Mouse (Mus musculus) adrenal gland, postnatal 4 days (tissue): ENCODE data around the gene Naalad2. TPM values are rescaled to one million over a fixed set of nuclear protein-coding genes. Genes with fewer than 3 reads are reported as not detected.
"Not testable (repeated sequence)": the region's sequence is repeated elsewhere in the genome, so short reads cannot be mapped to it uniquely, and the experiment has no call there.

Experiments
- DNase-seq, 2 experiments: peaks; one replicate each; pipeline ENCODE4 v3.0.0; 2021 to 2022; ENCODE audit warnings: low spot score in 2 of 2, mixed read lengths in 2 of 2
- long read RNA-seq, 2 experiments: library from polyadenylated mRNA; stranded (forward); transcript quantifications; one replicate each; pipeline ENCODE4 v2.0.0; 2021
- total RNA-seq, 2 experiments: library from RNA; stranded (reverse); gene quantifications; 2 replicates each; pipeline ENCODE4 v1.2.3; 2021

Gene Naalad2
- total RNA-seq = 1 to 10 TPM; 6.4 to 9.0 TPM
- long read RNA-seq, experiment 1, partial matches to known transcripts = 0 of 1 reads
- long read RNA-seq, experiment 1, other reads (novel, unspliced or antisense) = 0 of 1 reads
- long read RNA-seq, experiment 2, transcript Naalad2-204 (19 exons, 2,799 nt) = major isoform, 7 of 10 reads
- long read RNA-seq, experiment 2, partial matches to known transcripts = 0 of 10 reads
- long read RNA-seq, experiment 2, other reads (novel, unspliced or antisense) = 3 of 10 reads

- DNase-seq = not testable (repeated sequence)
These were observed at the start of gene Naalad2 for GRCm38 (mm10) chr9:18402895-18403294. Gene Naalad2 (minus strand): TSS chr9:18402995.

GRCm38 (mm10) chr9:18431687-18432086 lies 28.9 kb upstream of the Naalad2 start:
- no peak for DNase-seq

- DNase-seq = no peak
These were observed 27.6 kb upstream of the Naalad2 start, which contains the start of gene Mbd3l2 for GRCm38 (mm10) chr9:18430354-18430753. Gene Mbd3l2 (plus strand): TSS chr9:18430654.

DNA sequence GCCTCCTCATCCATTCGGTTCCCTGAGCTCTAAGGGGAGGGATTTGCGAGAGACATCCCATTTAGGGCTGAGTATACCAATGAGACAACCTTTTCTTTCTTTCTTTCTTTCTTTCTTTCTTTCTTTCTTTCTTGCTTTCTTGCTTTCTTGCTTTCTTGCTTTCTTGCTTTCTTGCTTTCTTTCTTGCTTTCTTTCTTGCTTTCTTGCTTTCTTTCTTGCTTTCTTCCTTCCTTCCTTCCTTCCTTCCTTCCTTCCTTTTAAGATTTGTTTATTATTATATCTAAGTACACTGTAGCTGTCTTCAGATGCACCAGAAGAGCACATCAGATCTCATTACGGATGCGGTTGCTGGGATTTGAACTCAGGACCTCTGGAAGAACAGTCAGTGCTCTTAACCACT lies 9.6 kb upstream of the Naalad2 start:
- not testable (repeated sequence) for DNase-seq

- no peak for DNase-seq
These were observed 1.3 kb upstream of the Naalad2 start, which contains the start of gene Ubtfl1 for GRCm38 (mm10) chr9:18404118-18404517. Gene Ubtfl1 (plus strand): TSS chr9:18404418.

- DNase-seq = no peak
These were observed 3.2 kb downstream of the Naalad2 start for GRCm38 (mm10) chr9:18399629-18400028.

DNA sequence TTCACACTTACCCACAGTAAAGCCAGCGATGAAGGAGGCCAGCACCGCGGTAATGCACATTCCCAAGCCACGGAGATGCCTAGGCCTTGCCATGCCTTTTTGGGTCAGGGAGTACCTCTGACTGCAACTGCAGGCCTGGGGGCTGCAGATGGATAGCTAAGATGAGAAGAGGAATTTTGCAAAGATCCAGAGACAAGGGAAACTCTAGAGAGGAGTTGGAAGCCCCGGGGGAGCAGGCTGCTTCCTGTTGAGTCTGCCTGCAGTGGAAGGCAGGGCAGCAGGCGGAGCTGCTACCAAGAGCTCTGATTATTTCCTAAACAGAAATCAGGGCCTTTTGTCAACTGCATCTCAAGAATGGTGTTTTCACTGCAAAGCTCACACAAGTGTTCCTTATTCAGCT lies 17.0 kb downstream of the Naalad2 start:
- DNase-seq = no peak

GRCm38 (mm10) chr9:18373026-18373425 lies 29.8 kb downstream of the Naalad2 start:
- DNase-seq = not testable (repeated sequence)

DNA sequence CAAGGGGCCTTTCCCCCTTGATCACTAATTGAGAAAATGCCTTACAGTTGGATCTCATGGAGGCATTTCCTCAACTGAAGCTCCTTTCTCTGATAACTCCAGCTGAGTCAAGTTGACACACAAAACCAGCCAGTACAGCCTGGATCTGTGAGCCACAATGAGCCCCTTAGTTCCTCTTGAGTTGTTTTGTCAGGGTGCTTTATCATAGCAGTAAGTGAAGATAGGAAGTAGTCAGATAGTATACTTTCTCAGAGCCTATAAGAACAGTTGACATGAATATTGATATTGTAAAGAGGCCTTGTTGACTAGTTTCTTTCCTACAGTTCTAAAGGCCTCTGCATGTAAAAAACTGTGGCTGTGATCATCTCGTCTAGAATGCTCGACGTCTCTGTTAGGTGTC lies 82.8 kb downstream of the Naalad2 start:
- DNase-seq = no peak

- no peak for DNase-seq
These were observed 104.5 kb downstream of the Naalad2 start for GRCm38 (mm10) chr9:18298301-18298700.

DNA sequence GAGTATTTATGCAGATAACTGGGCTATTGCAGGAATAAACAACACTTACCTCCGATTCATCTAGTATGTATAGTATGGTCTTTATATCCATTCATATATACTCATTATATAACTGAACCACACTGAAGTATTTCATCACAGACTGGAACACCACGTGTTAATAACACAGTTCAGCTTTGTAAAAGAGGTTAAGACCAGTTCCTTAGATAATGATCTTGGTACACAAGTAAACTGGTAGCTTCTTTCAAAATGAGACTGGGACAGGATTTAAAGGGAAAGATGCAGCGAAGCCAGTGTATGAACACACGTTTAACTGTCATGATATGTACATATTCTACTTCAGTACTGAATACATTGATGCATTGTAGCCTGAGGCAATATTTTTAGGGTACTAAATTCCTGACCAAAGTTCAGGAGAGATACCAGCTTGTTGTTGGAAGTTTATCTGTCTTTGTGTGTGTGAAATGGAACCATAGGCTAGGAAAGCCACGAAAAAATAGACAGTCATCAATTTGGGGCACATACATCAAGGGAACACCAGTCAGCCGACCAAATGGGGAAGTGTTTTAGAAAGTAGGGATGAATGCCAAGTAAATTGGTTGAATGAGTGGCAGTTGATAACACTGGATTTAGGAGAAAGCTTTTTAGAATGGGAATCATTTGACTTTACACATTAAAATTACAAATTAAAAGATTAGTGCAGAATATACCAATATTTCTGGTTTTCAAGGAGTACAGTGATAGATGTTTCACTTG lies 109.6 kb downstream of the Naalad2 start:
- no peak for DNase-seq

DNA sequence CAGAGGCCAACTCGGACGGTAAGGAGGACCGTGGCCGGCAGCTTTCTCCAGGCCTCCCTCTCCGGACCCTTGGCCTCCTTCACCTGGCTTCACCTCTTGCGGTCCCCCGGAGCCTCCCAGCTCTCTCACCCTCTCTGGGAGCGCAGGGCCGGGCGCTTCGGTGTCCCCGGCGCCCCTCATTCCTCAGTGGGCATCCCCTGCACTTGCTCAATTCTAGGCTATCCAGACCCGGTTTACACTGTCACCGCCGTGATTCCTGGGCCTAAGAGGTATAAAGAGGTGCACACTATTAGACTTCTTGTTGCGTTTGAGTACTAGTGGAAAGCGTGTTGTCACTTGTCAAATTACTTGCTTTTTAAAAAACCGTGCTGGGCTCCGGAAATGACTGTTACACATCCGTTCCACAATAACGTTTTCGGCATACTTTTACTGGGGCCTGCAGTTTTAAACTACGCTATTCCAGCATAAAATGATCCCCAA lies 110.3 kb downstream of the Naalad2 start:
- no peak for DNase-seq

- DNase-seq = peak; percentile 77 to 94
These were observed 111.0 kb downstream of the Naalad2 start, which contains the start of gene Chordc1 for GRCm38 (mm10) chr9:18291571-18292429. Gene Chordc1 (plus strand): TSS chr9:18292125.

DNA sequence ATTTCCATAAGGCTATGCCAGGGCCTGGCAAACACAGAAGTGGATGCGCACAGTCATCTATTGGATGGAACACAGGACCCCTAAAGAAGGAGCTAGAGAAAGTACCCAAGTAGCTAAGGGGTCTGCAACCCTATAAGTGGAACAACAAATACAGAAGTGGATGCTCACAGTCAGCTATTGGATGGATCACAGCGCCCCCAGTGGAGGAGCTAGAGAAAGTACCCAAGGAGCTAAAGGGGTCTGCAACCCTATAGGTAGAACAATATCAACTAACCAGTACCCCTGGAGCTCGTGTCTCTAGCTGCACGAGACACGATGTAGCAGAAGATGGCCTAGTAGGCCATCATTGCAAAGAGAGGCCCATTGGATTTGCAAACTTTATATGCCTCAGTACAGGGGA lies 124.1 kb downstream of the Naalad2 start:
- not testable (repeated sequence) for DNase-seq

DNA sequence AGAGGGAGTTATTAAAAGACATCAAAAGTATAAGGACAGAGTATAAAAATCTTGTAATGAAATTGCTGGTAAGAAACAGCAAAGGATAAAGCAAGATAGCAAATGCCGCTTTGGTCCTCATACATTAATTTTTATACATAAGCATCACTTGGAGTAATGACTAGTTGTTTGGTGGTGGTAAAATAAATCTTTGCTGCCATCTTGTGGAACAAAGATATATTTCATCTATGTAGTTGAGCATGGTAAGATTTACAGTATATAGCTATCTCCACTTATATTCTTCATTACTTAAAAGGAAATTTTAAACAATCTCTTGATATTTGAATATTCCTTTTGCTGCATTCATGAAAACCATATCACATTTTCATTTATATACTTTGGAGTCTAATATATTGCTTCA lies 125.3 kb downstream of the Naalad2 start:
- DNase-seq = no peak

DNA sequence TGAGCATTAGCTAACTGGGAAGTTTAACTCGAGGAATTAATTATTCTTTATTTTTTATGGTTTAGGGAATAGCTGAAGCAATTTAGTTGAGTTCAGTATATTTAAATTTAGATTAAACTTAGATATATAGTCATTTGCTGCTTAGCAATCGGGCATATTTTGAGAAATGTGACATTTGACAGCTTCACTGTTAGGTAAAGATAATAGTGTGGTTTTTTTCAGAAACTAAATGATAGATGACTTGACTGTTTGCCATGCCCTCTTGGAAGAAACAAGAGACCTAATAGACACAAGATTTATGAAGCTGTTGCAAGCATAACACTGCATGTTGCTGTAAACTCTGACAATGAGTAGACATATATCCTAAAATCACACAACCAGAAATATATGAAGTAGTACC lies 126.0 kb downstream of the Naalad2 start:
- no peak for DNase-seq

- no peak for DNase-seq
These were observed 126.9 kb downstream of the Naalad2 start for GRCm38 (mm10) chr9:18275901-18276300.
